Mouse (Mus musculus) right cerebral cortex, adult 18-20 months (tissue): Measurements from ENCODE around the gene Bcr.
A peak's percentile ranks its signal among the peaks of the same experiment; 100 is the strongest.

ENCODE experiments used
- DNase-seq: peaks from one replicate; pipeline ENCODE4 v3.0.0; 2022; ENCODE audit warnings: mixed read lengths

Gene Bcr

GRCm38 (mm10) chr10:75187366-75188056 is 127.1 kb downstream of the Bcr start:
- no peak for DNase-seq

- no peak for DNase-seq
These were observed 131.3 kb downstream of the Bcr start for GRCm38 (mm10) chr10:75191647-75192046.

GRCm38 (mm10) chr10:75197817-75198216 is 137.4 kb downstream of the Bcr start:
- DNase-seq = peak; percentile 35

DNA sequence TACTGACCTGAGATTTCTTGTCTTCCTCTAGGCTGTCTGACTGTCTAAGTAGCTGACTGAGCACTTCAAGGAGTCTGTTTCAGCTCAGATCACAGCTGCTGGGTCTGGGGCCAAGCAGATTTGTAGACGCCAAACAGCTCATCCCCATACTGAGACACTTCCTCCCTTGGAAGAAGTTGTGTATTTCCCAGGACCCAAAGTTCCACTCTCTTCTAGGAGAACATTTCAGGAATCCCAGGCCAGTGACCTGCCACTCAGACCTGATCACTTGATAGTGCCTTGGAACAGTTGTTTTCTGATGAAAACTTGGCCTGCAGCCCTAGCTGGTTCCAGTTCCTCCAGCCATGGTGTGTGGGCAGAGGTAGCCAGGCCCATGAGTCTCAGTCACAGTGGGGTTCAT is 140.3 kb downstream of the Bcr start:
- no peak for DNase-seq

- DNase-seq = no peak
These were observed 145.8 kb downstream of the Bcr start for GRCm38 (mm10) chr10:75206192-75206591.

- DNase-seq = no peak
These were observed 150.4 kb downstream of the Bcr start for GRCm38 (mm10) chr10:75210841-75211240.

DNA sequence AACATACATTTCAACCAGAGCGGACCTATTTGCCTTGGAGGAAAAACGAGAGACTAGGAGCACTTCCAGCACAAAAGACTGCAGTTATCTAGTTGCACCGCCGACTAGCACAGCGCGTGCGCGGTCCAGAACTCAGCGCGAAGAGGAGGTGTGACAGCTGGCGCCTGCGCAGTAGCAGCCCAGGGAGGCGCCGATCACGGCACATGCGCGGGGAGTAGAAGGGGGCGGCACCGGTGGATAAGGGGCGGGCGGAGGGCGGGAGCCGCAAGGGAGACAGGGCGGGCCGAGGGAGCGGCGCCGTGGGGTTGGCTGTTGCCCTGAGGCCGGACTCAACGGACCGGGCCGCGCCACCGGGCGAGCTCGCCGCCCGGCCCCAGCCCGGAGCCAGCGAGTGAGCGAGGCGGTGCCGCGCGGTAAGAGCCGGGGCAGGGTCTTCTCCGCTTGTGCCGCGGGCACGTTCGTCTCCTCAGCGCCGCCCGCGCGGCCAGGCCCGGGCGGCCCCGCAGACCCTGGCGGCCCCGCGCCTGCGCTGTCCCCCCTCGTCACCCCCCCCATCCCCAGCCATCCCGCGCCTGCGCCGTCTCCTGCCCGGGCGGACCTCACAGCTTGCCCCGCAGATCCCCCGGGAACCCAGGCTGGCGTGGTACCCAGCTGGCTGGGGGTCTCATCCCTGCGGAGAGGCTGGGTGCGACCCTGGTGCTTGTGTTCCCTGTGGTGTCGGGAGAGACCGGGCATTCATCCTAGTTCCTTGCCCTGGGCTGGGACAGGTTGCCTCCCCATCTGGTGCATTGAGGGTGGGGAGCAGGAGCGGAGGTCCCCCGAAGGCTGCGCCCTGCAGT is 151.6 kb downstream of the Bcr start, which contains the start of gene Specc1l:
Specc1l (plus strand) TSS at position 267 of the 839 bp plus-strand sequence.
- peak; percentile 97 for DNase-seq

GRCm38 (mm10) chr10:75212981-75213380 is 152.6 kb downstream of the Bcr start:
- DNase-seq = no peak

GRCm38 (mm10) chr10:75220722-75221121 is 160.3 kb downstream of the Bcr start:
- DNase-seq = no peak

DNA sequence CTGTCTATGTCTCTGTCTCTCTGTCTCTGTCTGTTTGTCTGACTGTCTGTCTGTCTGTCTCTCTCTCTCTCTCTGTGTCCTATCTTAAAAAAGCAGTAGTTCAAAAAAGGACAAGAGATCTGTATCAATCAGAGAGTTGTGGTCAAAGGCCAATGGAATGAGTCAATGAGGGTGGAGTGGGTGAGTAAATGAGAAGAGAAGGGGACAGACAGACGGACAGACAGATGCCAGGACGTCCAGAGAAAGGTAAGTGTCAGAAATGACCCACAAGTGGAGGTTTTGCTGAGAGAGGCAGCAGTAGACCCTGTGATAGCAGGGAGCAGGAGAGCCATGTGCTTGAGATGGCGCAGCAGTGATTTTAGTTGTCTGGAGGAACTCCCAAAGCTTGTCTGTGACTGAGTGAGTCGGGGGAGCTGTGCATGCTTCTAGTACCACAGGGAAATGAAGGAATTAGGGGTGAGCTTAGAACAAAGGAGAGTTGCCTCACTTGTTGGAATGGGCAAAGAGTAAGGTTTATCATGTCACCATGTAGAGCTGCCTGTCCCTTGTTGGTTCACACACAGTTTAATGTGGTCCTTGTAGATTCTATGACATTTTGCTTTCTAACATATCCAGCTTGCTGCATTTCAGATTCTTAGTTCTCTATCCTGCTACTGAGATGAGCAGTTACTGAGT is 161.7 kb downstream of the Bcr start:
- DNase-seq = no peak

GRCm38 (mm10) chr10:75222611-75222998 is 162.2 kb downstream of the Bcr start:
- peak; percentile 24 for DNase-seq

- no peak for DNase-seq
These were observed 163.8 kb downstream of the Bcr start for GRCm38 (mm10) chr10:75224154-75224553.

DNA sequence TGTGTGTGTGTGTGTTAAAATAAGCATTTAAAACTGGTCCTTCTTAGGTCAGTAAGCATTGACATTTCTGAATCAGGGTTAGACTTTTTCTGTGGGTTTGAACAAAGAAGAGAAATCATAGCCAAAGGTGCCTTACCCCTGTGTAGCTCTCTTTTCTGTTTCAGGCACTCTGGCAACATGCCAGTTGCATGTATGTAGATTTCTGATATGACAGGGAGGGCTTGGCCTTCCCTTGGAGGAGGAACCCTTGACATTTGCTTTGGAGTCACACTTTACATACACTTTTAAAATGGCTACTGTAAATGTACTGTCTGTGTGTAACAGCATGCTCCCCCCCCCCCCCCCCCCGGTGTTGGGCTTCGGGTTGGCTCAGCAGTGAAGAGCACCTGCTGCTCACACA is 164.2 kb downstream of the Bcr start:
- no peak for DNase-seq

- no peak for DNase-seq
These were observed 167.0 kb downstream of the Bcr start for GRCm38 (mm10) chr10:75227381-75227780.

GRCm38 (mm10) chr10:75230572-75230971 is 170.2 kb downstream of the Bcr start:
- DNase-seq = no peak

GRCm38 (mm10) chr10:75231876-75232275 is 171.5 kb downstream of the Bcr start:
- no peak for DNase-seq

- DNase-seq = no peak
These were observed 172.3 kb downstream of the Bcr start for GRCm38 (mm10) chr10:75232612-75233155.

- DNase-seq = no peak
These were observed 173.1 kb downstream of the Bcr start for GRCm38 (mm10) chr10:75233489-75233888.
